Mouse (Mus musculus): ENCODE measurements at regions not wholly inside any gene's neighbourhood (a gene's known extent, or its start where the extent isn't known, plus 50 kb on each side); places are given as distances from the start of the nearest gene placed in this dataset.

DNA sequence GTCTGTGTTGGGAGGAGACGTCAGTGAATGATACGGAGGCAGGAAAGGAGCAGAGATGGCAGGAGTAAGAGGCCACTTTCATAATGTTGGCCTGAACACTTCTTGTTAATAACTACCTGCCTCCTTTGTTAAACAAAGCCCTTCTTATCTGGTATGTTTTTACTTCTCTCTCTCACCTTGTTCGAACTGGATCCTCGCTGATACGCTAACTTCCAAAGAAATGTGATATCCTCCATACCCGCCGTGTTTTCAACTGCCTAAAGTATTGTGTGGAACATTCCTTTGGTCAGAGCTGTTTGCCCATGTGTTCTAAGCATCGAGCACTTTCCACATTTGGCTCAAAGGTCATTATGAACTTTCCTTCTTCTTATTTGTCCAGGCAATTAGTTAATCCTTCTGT, 887.8 kb upstream of the Lrrc6 start:
- DNase-seq (ENCODE audit: low spot score) = no peak

DNA sequence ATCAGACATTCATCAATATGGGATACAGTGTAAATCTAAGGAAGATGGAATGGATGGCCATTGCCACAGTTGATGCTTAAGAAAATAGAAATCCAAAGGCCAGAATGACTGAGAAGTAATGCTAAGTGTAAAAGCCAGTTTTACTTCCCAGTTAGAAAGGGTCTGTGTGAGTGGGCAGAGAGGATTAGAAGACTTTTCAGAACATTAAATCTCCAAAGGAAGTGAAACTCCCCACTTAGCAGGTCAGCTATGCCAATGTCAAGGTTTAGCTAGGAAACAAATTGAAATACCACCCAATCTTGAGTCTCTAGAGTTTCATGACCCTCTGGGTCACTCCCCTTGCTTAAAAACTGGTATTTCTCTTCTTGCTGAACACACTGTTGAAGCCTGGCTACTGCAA, 886.2 kb upstream of the Lrrc6 start:
- no peak for DNase-seq (ENCODE audit: low spot score)

DNA sequence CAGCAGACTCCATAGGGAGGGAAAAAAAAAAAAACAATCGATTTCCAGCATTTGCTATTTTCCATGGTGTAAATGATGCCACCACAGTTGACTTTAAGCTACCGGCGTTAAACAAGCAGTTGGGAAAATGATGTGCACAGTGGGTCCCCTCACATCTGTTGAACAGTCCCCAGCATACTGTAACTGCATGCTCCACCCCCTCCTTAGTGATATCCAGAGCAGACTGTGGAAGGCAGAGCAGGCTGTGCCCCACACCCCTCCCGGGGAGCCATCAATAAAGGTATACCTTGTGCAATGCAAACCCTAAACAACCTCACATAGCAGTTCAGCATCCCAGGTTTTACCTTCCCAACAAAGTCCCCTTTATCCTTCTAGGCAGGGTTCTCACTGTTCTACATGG, 872.9 kb upstream of the Lrrc6 start:
- no peak for DNase-seq (ENCODE audit: low spot score)

DNA sequence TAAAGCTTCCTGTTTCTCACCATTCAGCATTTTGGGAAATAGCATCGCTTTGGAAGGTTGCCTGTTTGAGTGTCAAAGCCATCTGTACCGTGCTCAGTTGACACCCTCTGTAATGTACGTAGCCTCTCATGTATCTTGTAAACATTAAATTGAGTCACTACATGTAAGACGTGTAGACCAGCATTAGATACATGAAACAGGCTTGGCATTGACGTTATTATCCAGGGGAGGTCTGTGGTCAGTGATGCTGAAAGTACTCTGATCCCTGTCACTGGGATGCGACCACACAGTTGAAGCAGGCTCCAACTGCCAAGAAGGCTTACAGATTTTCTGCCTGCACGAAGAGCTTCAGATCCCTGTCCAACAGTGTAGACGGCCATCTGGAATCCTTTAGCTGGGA, 872.3 kb upstream of the Lrrc6 start:
- DNase-seq (ENCODE audit: low spot score) = no peak

DNA sequence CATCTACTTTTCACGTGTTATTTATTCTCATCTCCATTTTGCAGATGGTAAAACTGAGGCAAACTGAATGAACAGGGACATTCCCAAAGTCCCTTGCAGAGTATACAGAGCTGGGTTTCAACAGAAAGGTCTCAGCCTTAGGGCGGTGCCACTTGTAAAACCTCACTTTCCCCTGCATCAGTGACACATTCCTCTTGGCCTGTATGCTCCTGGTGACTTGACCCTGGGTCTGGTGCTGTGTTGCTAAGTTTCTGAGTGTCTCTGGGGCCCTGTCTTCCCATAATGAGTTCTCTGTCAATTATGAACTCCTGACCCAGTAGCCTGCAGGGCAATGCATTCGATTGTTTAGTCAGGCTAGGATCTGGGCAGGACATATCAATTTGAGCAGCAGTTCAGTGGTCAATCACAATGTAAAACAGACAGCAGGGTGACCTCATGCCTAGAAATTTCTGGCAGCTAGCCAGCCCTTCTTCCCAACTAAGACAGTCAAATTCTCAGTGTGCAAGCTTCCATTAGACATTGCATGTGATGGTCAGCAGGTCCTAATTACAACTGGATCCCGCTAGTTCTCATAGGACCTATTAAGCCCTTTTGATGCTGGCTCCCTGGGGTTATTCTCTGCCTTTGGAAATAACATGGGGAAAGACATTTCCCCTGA, 863.5 kb upstream of the Lrrc6 start:
- DNase-seq (ENCODE audit: low spot score) = no peak

DNA sequence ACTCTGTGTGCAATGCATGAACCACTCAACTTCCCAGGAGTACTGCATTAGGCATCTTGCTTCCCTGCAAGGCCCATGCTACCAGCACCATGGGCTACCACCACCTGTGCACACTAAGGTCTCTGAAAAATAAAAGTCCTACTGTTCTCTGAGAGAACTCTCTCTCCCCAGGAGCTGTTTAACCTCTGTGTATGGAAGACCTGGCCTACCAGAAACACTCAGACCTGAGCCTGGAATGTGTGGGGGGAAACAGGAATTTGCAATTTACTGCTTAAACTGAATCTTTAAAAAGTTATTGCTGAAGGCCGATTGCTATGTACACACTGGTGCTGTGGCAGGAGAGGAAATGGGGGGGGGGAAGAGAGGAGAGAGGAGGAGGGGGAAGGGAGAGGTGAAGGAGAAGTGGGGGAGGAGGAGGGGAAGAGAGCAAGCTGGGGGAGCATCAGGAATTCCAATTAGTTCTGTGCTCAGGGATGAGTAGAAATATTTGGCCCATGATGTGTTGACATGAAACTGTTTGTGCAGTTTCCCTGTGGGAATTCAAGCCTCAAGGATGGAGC, 860.4 kb upstream of the Lrrc6 start:
- DNase-seq (ENCODE audit: low spot score) = no peak

DNA sequence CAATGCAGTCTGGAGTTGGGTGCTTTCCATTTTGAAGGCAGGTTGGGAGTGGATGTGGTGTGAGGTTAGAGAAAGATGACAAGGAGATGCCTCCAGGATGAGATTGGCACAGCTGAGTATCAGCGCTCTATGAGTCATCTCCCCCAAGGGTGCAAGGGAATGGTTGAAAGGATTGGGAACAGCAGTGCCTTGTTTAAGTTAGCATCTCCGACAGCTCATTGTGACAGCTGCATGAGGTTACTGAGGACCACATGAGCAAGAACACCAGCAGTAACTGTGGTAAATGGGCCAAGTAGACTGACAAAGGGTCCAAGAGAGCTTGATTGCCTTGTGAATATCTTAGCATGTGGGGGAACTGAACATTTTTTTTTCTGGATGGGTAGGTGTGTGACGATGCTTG, 857.2 kb upstream of the Lrrc6 start:
- no peak for DNase-seq (ENCODE audit: low spot score)

DNA sequence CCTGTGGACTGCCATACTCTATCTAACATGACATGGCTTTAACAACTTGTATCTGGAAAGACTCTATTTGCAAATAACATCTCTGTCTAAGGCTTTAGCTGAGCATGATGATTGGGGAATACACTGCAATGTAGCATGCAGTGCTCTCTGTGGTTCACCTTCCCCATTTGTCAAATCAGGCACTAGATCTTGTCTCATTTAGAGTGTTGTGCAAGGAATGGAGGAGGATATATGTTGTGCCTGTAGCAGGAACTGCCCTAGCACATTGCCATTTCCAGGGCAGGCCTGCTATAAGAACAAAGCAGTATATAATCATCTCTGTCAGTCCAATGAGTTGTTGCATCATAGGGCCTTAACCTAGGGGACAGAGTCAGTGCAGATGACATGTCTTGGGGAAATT, 854.6 kb upstream of the Lrrc6 start:
- DNase-seq (ENCODE audit: low spot score) = no peak

DNA sequence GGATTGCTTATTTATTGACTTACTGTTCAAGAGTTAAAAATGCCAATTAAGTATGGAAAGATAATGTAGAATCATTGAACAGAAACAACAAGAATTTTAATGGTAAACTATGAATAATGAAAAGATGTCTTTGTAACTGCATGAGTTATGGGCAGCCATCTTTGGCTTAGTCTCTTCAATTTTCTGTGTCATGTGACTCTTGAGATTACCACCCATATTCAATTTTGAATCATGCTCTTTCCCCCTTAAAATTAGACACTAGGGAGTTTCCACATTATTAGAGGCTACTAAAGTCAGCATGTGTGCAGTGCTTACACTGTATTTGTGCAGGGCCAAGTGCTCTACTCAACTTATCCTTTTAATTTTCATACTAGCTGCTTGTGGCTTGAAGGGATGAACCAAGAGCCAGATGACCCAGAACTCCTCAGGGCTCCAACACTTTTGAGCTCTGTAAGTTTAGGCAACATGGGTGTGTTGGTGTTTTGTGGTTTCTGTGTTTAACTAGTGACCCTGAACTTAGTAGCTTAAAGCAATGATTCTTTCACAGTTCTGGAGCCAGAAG, 854.0 kb upstream of the Lrrc6 start:
- DNase-seq (ENCODE audit: low spot score) = no peak

DNA sequence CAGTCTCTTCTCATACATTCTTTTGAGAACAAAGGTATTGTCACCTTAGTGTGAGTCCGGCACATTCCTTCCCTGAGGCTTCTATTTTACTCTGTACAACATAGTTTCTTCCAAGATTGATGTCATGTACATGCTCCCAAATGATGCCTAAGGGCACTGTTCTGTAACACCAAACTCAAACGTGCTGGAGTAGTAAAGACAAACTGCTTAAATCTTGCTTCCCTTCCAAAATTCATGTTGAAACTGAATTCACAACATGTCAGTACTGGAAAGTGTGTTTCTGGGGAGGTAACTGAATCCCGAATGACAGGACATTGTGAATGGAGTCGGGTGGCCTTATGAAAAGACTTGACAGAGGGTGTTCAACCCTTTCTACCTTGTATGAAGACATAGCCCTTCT, 848.8 kb upstream of the Lrrc6 start:
- DNase-seq (ENCODE audit: low spot score) = no peak

DNA sequence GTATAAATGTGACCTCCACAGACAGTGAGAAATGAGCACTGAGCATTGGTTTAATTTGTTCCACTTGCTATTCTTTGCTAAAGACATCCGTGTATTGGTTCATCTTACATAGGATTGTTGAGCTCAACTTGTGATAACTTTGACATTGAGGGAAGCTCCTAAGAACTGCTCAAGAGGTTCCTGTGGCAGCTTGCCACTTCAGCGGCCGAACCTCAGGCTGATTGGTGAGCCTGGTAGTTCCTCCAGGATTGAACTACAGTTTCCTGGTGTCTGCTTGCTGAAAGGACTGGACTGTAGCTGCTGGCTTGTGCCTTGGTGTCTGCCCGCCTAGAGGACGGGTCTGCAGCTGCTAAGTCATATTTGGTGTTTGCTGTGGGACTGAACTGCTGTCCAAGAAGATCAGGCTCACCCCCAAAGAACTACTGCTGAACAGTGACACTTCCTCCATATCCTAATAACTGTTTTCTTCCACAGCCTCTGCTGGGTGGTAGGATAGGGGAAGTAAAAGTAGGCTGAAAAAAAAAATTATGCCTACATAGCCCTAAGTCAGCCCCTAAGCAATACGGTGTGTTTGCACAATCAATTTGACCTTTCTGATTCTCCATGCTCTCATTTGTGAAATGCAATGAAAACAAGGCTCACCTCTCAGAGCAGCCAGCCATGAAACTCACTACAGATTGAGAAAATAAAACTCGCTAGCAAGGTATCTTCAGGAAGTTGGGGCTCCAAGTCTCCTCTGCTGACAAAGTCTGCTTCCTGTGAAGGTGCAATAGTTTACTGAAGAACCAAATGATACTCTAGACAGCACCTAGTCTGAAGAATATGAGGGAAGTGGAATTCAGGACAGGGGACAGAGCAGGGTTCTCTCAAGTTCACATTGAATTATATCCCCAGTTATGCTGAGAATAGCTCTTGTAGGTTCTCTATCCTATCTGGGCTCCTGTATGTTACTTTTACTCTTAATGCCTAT, 844.8 kb upstream of the Lrrc6 start:
- DNase-seq (ENCODE audit: low spot score) = no peak

DNA sequence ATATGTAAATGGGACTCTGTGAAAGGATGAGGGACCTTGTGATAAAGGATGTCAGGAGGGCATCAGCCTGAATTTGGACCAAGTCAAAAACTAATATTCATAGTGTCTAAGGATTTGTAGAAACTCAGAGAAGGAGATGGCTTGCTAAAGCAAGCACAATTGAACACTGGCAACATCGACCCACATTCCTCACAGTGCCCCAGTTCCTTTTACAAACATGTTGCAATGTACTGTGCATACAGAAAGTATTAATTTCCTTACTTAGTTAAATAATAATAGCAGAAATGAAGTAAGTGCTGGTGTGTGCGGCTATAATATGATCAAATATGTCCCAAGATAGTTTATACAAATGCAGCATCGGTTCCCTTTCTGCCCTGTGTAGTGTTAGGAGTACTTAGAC, 841.3 kb upstream of the Lrrc6 start:
- DNase-seq (ENCODE audit: low spot score) = no peak

DNA sequence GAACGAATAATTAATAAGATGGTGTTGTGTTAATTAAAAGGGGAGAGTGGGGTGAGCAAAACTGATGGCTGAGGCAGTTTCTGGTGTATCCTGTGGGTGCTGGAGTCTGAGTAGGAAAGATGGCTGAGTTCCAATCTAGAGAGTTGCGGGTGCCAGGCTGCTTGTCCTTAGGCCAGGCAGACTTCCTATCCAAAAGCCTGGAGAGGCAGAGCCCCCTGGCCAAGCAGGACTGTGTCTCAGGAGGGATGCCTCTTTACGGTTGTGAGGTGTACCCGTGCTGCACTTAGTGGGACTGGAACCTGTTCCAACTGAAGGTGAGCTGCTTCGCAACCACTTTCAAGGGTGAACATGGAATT, 836.3 kb upstream of the Lrrc6 start:
- DNase-seq (ENCODE audit: low spot score) = no peak

DNA sequence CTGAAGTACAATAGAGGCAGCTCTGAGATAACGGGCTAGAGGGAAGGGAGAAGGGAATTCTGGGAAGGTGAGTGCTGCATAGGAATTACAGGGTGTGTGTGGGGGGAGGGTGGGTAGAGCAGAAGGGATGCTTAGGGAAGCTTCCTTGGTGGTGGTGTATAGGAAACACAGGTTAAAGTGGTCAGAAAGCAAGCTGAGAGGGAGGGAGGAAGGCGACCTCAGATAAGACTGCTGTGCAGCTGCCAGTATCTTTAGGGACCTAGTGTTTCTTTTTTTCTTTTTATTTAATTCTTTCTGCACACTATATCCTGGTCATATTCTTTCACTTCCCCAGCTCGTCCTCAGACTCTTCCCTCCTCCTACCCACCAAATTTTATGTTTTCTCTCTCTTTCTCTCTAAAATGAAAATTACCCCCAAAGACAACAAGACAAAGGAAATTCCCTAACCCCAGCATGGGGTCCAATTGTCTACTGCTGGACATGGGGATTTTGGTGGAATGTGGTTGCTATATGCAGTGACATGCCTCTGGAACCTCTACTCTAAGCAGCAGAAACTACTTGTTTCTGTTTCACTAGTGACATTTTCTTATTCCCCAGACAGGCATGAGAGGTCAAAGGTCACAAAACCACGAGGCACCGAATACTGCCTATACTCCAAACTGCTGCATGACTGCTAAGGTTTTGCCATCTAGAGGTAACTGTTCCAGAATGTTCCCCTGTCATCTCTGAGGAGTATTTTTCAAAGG, 835.8 kb upstream of the Lrrc6 start:
- DNase-seq (ENCODE audit: low spot score) = no peak

DNA sequence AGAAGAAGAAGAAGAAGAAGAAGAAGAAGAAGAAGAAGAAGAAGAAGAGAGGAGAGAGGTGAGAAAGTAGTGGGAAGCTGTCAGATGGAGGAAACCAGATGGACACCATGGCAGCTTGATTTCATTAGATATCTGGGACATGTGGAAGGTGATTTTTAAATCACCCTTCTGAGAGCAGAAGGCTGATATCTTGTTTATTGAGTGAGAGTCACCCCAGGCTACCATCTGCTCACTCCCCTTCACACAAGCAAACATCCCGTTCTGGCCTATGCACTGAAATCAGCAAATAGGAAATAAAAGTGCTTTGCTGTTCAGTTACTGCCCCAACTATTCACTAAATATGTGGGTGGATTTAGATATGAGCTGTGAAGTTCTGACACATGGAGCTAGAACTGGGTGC, 831.8 kb upstream of the Lrrc6 start:
- peak; percentile 41 for DNase-seq (ENCODE audit: low spot score)

DNA sequence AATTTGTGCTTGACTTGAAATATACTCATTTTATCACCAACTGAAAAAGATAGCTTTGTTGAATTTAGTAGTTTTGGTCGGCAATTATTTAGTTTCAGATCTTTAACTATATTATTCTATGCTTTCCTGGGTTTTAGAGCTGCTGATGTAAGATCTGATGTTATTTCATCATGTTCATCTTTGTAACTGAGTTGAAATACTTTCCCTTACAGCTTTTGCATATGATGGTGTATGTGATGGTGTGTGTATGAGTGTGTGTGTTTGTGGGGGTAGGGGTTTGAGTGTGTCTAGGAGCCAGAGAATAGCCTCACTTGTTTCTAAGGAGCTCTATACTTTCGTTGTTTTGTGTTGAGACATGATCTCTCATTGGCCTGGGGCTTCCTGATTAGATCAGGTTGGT, 819.6 kb upstream of the Lrrc6 start:
- no peak for DNase-seq (ENCODE audit: low spot score)

DNA sequence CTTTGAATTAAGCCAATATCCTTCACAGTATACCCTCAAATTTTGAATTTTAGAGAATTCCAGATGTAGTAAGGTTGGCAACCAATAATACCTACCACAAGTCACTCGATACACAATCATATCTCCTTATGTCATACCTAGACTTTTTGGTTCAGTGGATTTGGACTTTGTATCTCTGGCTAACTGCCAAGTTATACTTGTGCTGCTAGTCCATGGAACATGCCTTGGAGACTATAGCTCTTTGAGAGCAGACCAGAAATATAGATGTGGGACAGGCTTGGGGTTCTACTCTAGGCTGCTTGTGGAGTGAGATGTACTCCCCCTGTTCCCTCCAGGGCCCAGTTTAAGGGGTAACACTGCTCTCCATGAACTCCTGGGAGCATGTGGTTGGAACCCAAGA, 814.5 kb upstream of the Lrrc6 start:
- DNase-seq (ENCODE audit: low spot score) = no peak

DNA sequence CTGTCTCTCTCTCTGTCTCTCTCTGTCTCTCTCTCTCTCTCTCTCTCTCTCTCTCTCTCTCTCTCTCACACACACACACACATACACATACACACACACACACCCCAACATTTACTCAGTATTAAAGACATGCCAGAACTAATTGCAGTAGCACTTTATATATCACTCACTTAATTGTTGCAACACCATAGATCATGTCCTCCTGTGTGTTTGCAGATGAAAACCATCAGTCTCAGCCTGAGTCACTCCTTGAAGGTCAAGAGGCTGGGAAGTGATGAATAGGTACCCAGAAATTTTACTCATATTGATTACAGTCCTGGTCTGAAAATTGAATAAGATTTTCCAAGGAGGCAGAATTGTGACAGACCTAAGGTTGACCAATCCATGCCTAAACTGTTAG, 812.9 kb upstream of the Lrrc6 start:
- no peak for DNase-seq (ENCODE audit: low spot score)

DNA sequence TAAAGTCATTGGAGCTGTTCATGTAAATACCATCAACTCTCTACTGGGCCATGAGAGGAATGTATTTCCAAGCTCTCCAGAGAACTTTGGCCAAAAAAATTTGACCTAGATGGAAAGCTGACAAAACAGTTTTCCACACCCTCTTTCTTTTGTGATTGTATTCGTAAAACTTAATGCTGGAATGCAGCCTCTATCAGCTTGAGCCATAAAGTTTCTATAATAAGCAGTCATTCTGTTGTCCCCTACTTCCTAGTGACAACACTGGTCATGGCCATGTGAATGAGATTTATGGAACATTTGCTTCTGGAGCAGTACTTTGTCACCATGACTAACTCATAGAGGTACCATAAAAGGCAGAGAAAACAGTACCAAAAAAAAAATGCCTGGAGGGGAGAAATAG, 805.0 kb upstream of the Lrrc6 start:
- no peak for DNase-seq (ENCODE audit: low spot score)

DNA sequence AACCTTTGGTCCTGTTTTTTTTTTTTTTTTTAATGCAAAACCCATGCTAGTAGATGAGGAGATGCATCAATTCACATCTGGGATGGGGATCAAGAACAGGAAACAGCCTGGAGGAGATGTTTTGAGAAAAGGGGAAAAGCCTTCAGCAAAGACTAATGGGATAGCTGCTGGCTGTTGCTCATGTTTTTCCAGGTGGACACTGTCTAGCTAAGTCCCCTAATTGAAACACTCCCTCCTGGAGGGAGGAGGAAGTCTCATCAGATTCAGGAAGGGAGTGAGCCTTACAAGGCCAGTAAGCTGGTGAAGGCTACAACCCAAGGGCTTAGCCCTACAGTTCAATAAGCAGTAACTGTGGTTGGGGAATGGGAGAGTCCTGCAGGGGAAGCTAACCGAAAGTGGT, 803.1 kb upstream of the Lrrc6 start:
- DNase-seq (ENCODE audit: low spot score) = no peak

DNA sequence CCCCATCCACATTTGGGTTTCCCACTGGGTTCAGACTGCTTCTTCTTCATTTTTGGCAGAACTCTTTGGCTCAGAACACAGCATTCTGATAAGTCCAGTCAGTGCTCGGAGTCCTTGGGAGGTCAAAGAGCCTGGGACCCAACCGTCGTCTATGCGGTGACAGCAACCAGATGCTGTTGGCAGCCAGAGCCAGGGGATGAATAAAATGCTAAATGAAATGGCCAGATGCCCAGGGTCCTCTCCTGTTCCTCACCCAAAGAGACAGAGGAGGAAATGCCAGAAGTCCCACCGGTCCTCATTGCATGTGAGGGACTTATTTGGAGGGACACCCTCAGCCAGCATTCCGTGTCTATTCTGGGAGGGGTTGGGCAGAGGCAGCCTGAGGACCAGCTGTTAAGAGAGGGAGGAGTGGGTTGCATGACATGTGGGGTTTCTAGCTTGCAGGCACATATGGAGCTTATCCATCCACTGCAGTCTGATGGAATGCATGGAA, 801.2 kb upstream of the Lrrc6 start:
- DNase-seq (ENCODE audit: low spot score) = no peak

DNA sequence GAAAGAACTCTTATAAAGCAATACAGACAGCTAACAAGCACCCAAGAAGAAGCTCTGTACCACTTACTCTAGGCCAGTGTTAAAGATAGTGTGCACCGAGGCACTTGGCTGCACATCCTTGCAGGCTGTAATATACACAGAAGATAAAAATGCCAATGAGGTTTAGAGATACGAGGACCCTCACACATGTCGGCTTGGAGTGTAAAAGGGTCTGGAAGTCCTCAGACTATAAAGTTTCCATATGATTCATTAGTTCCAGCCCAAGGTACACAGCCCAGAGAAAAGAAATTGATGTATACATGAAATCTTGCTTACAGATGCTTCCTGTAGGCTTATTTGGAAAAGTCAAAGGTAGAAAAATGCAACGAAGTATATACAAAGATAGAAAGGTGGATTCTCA, 800.3 kb upstream of the Lrrc6 start:
- no peak for DNase-seq (ENCODE audit: low spot score)

Data from layer of hippocampus, adult 11-12 months (tissue).